Mouse (Mus musculus): ENCODE data around the gene D930020B18Rik.

The D930020B18Rik gene

GRCm38 (mm10) chr10:121641272-121642053 is at the start of gene D930020B18Rik:
D930020B18Rik (plus strand) TSS chr10:121641588.
- DNase-seq: peak; percentile 68

- DNase-seq: no peak
These were observed 44.8 kb upstream of the D930020B18Rik start for GRCm38 (mm10) chr10:121596580-121596979.

- no peak for DNase-seq
These were observed 40.1 kb upstream of the D930020B18Rik start for GRCm38 (mm10) chr10:121601272-121601671.

- no peak for DNase-seq
These were observed 37.8 kb upstream of the D930020B18Rik start for GRCm38 (mm10) chr10:121603556-121603955.

GRCm38 (mm10) chr10:121604632-121605344 is 36.6 kb upstream of the D930020B18Rik start:
- no peak for DNase-seq

- DNase-seq: no peak
These were observed 33.2 kb upstream of the D930020B18Rik start for GRCm38 (mm10) chr10:121608177-121608576.

- DNase-seq: no peak
These were observed 29.8 kb upstream of the D930020B18Rik start for GRCm38 (mm10) chr10:121611587-121611986.

GRCm38 (mm10) chr10:121612448-121612847 is 28.9 kb upstream of the D930020B18Rik start:
- no peak for DNase-seq

- DNase-seq: no peak
These were observed 27.8 kb upstream of the D930020B18Rik start for GRCm38 (mm10) chr10:121613570-121613969.

- DNase-seq: no peak
These were observed 26.1 kb upstream of the D930020B18Rik start for GRCm38 (mm10) chr10:121615146-121615870.

- DNase-seq: no peak
These were observed 25.5 kb upstream of the D930020B18Rik start for GRCm38 (mm10) chr10:121615935-121616334.

GRCm38 (mm10) chr10:121622431-121622830 is 19.0 kb upstream of the D930020B18Rik start:
- DNase-seq: no peak

GRCm38 (mm10) chr10:121623670-121624069 is 17.7 kb upstream of the D930020B18Rik start:
- DNase-seq: no peak

GRCm38 (mm10) chr10:121625006-121625405 is 16.4 kb upstream of the D930020B18Rik start:
- no peak for DNase-seq

GRCm38 (mm10) chr10:121625407-121626185 is 15.8 kb upstream of the D930020B18Rik start:
- no peak for DNase-seq

- DNase-seq: peak; percentile 100
These were observed 15.1 kb upstream of the D930020B18Rik start, which contains the start of gene Xpot for GRCm38 (mm10) chr10:121626186-121626882. Xpot (minus strand) TSS chr10:121626332.

- no peak for DNase-seq
These were observed 14.1 kb upstream of the D930020B18Rik start for GRCm38 (mm10) chr10:121627216-121627852.

GRCm38 (mm10) chr10:121628561-121629040 is 12.8 kb upstream of the D930020B18Rik start:
- no peak for DNase-seq

- no peak for DNase-seq
These were observed 7.2 kb upstream of the D930020B18Rik start for GRCm38 (mm10) chr10:121634159-121634558.

GRCm38 (mm10) chr10:121636276-121636675 is 5.1 kb upstream of the D930020B18Rik start:
- no peak for DNase-seq

- no peak for DNase-seq
These were observed 1.8 kb upstream of the D930020B18Rik start for GRCm38 (mm10) chr10:121639573-121639972.

Measured in embryo, embryonic 11 days (tissue).